Mouse (Mus musculus): ENCODE measurements around the gene Thap7. TPM values are rescaled to one million over a fixed set of nuclear protein-coding genes. Genes with fewer than 3 reads are reported as not detected.

The Thap7 gene
- total and polyA plus RNA-seq, 3 experiments: 65.4 to 65.5 TPM; not detected in 1

DNA sequence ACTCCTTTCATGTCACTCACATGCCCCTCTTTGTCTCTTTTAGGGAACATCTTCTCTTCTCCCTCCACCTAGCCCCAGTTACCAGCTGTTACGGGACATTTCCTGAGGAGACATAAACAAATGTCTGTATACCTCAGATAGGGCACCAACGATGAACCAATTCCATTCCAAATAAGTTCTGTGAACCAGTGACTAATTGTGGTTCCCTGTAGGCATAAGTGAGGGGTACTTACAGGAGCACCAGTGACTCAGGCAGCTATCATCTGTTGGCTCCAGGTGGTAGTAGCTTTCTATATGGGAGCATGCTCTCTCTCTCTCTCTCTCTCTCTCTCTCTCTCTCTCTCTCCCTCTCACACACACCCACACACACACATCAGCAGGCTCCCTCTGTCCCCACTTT is 33.3 kb upstream of the Thap7 start:
- Histone ChIP-seq H3K27ac (ENCODE audit: control insufficient read depth, low read depth, low read length) (no peak overlapping the region), H3K9me3 (replicated peaks; ENCODE audit: insufficient read depth, low read length) (no peaks in the 10 kb centered on the region), H3K4me3 (ENCODE audit: control insufficient read depth in 1 of 2, insufficient read depth in 1 of 2, low read depth in 2 of 2, low read length in 2 of 2) (no peak overlapping the region), H3K27me3 (ENCODE audit: control insufficient read depth in 1 of 2, insufficient read depth in 2 of 2, low read length in 2 of 2) (peaks cover 0 to 3% of the 10 kb centered on the region in 2 experiments; a peak in 1 of 4 replicates), H3K4me1 (ENCODE audit: control insufficient read depth in 1 of 2, insufficient read depth in 2 of 2, low read length in 2 of 2) (no peaks in the 10 kb centered on the region), H3K79me2 (ENCODE audit: control insufficient read depth, insufficient read depth, low read length, poor library complexity) (no peaks in the 10 kb centered on the region), H3K9ac (ENCODE audit: control insufficient read depth, low read depth, low read length, poor library complexity, severe bottlenecking) (no peak overlapping the region), H3K36me3 (ENCODE audit: control insufficient read depth in 1 of 2, insufficient read depth in 2 of 2, low read length in 2 of 2) (no peaks in the 10 kb centered on the region)
- DNase-seq (ENCODE audit: low read depth, low spot score): no peak
- TF ChIP-seq TAL1 (IDR thresholded peaks at IDR 0.05; ENCODE audit: low read length) (0 out of 2 replicates have a peak, but pooled peaks have one; percentile 5), MAFK (IDR thresholded peaks at IDR 0.05; ENCODE audit: borderline replicate concordance, low read depth, low read length) (no peak)

DNA sequence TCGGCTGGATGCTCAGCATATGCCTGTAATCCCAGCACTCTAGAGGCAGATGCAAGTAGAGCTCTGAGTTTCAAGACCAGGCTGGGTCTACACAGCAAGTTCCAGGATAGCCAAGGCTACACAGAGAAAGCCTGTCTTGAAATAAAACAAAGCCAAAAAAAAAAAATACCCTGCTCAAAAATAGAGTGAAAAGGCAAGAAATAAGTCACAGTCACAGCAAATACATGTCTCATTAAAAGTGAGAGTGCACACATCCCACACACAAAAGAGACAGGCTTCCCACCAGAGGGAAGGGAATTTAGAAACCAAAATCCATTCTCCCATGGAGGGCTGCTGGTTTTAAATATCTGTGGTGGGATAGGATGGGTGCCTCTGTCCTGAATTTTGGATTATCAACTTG is 32.6 kb upstream of the Thap7 start:
- Histone ChIP-seq H3K36me3 (ENCODE audit: control insufficient read depth in 1 of 2, insufficient read depth in 2 of 2, low read length in 2 of 2) (no peaks in the 10 kb centered on the region), H3K79me2 (ENCODE audit: control insufficient read depth, insufficient read depth, low read length, poor library complexity) (no peaks in the 10 kb centered on the region), H3K27ac (ENCODE audit: control insufficient read depth, low read depth, low read length) (no peak overlapping the region), H3K9me3 (replicated peaks; ENCODE audit: insufficient read depth, low read length) (no peaks in the 10 kb centered on the region), H3K4me3 (ENCODE audit: control insufficient read depth in 1 of 2, insufficient read depth in 1 of 2, low read depth in 2 of 2, low read length in 2 of 2) (no peak overlapping the region), H3K4me1 (ENCODE audit: control insufficient read depth in 1 of 2, insufficient read depth in 2 of 2, low read length in 2 of 2) (0 out of 4 replicates have a peak, but pooled peaks cover 0 to 3% of the 10 kb centered on the region in 2 experiments), H3K9ac (ENCODE audit: control insufficient read depth, low read depth, low read length, poor library complexity, severe bottlenecking) (no peak overlapping the region), H3K27me3 (ENCODE audit: control insufficient read depth in 1 of 2, insufficient read depth in 2 of 2, low read length in 2 of 2) (peaks cover 0 to 3% of the 10 kb centered on the region in 2 experiments; a peak in 1 of 4 replicates)
- no peak for DNase-seq (ENCODE audit: low read depth, low spot score)
- no peak for TF ChIP-seq CTCF (IDR thresholded peaks at IDR 0.05 in 2 of 3, conservative IDR thresholded peaks at IDR 0.05 in 1 of 3; ENCODE audit: control insufficient read depth in 1 of 3, insufficient read depth in 1 of 3, low read depth in 2 of 3, low read length in 3 of 3, poor library complexity in 1 of 3, severe bottlenecking in 1 of 3)
- TF ChIP-seq TAL1 (IDR thresholded peaks at IDR 0.05; ENCODE audit: low read length): no peak
- TF ChIP-seq MYB (IDR thresholded peaks at IDR 0.05; ENCODE audit: low read depth, low read length): no peak
- TF ChIP-seq ELF1 (IDR thresholded peaks at IDR 0.05; ENCODE audit: low read depth, low read length): no peak
- no peak for TF ChIP-seq RCOR1 (IDR thresholded peaks at IDR 0.05; ENCODE audit: low read depth, low read length)
- no peak for TF ChIP-seq MYC (IDR thresholded peaks at IDR 0.05; ENCODE audit: low read depth, low read length)
- no peak for TF ChIP-seq USF2 (IDR thresholded peaks at IDR 0.05; ENCODE audit: borderline replicate concordance in 1 of 2, insufficient read depth in 1 of 2, low read depth in 1 of 2, low read length in 2 of 2)
- TF ChIP-seq MAZ (IDR thresholded peaks at IDR 0.05; ENCODE audit: low read depth, low read length): no peak
- no peak for TF ChIP-seq JUND (IDR thresholded peaks at IDR 0.05; ENCODE audit: low read depth, low read length)
- no peak for TF ChIP-seq USF1 (IDR thresholded peaks at IDR 0.05; ENCODE audit: low read depth, low read length)
- no peak for TF ChIP-seq E2F4 (IDR thresholded peaks at IDR 0.05; ENCODE audit: borderline replicate concordance, low read depth, low read length)

DNA sequence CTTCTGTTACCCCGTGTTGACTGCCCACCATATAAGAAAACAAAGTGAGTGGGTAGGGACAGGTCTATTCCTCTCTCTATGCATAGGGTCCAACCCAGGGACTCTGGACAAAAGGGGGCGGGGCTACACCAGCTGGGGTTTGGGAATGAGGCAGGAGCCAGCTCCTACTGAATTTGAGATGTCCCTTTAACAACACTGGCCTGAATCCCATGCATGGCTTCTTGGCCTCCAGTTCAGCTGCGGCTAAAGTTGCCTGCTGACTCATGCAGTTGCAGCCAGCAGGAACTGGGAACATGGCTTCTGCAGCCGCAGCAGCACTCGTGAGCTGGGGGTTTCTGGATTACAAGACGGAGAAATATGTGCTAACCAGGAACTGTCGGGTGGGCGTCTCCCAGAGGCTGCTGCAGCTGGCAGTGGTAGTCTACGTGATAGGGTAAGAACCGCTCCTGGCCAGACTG is 30.8 kb upstream of the Thap7 start, which contains the start of gene P2rx6:
TSS of gene P2rx6 (plus strand) at position 135 of the 458 bp plus-strand sequence.
- Histone ChIP-seq H3K4me3 (ENCODE audit: control insufficient read depth in 1 of 2, insufficient read depth in 1 of 2, low read depth in 2 of 2, low read length in 2 of 2) (no peak within 1 kb of the TSS), H3K9ac (ENCODE audit: control insufficient read depth, low read depth, low read length, poor library complexity, severe bottlenecking) (no peak within 1 kb of the TSS), H3K27ac (ENCODE audit: control insufficient read depth, low read depth, low read length) (no peak within 1 kb of the TSS), H3K36me3 (ENCODE audit: control insufficient read depth in 1 of 2, insufficient read depth in 2 of 2, low read length in 2 of 2) (no peaks in the 10 kb centered on the region), H3K79me2 (ENCODE audit: control insufficient read depth, insufficient read depth, low read length, poor library complexity) (no peaks in the 10 kb centered on the region), H3K9me3 (replicated peaks; ENCODE audit: insufficient read depth, low read length) (no peaks in the 10 kb centered on the region), H3K27me3 (ENCODE audit: control insufficient read depth in 1 of 2, insufficient read depth in 2 of 2, low read length in 2 of 2) (peaks cover 0 to 3% of the 10 kb centered on the region in 2 experiments; a peak in 1 of 4 replicates), H3K4me1 (ENCODE audit: control insufficient read depth in 1 of 2, insufficient read depth in 2 of 2, low read length in 2 of 2) (0 out of 4 replicates have a peak, but pooled peaks cover 0 to 9% of the 10 kb centered on the region in 2 experiments)
- DNase-seq (ENCODE audit: low read depth, low spot score): peak; percentile 30
- no peak for TF ChIP-seq TAL1 (IDR thresholded peaks at IDR 0.05; ENCODE audit: low read length)
